Mouse (Mus musculus) kidney, postnatal 0 days (tissue): ENCODE results near the gene Ldb2. TPM values are rescaled to one million over a fixed set of nuclear protein-coding genes. Genes with fewer than 3 reads are reported as not detected.

Experiments used
- ATAC-seq: fragments of 200-750 bp; cut with Nextera tagmentation; replicated peaks from 2 replicates; pipeline ENCODE4 v1.8.0; 2017; ENCODE audit warnings: low read depth, moderate number of reproducible peaks, moderate TSS enrichment, moderate library complexity; ENCODE audit not compliant: low FRiP score
- DNase-seq: peaks from one replicate; pipeline ENCODE4 v3.0.0-alpha.2; 2016; ENCODE audit warnings: low spot score
- H3K27ac ChIP-seq: fragments of 300-500 bp; sonication (generic); 2 replicates; pipeline ENCODE4 v1.5.1; 2014; ENCODE audit warnings: mild to moderate bottlenecking
- H3K27me3 ChIP-seq: fragments of 300-500 bp; sonication (generic); 2 replicates; pipeline ENCODE4 v1.6.1; 2014; ENCODE audit warnings: low read length, mixed read lengths; ENCODE audit not compliant: insufficient read depth
- H3K36me3 ChIP-seq: fragments of 300-500 bp; sonication (generic); 2 replicates; pipeline ENCODE4 v1.6.1; 2014; ENCODE audit warnings: low read length, mixed read lengths; ENCODE audit not compliant: insufficient read depth
- H3K4me1 ChIP-seq: fragments of 300-500 bp; sonication (generic); replicated peaks from 2 replicates; pipeline ENCODE4 v1.6.1; 2014; ENCODE audit warnings: antibody characterized with exemption, low read length, mixed read lengths; ENCODE audit not compliant: insufficient read depth
- H3K4me2 ChIP-seq: fragments of 300-500 bp; sonication (generic); 2 replicates; pipeline ENCODE4 v1.6.1; 2014; ENCODE audit warnings: mild to moderate bottlenecking, low read length, moderate library complexity, mixed read lengths
- H3K4me3 ChIP-seq: fragments of 300-500 bp; sonication (generic); replicated peaks from 2 replicates; pipeline ENCODE4 v1.5.1; 2014; ENCODE audit warnings: low read depth, low read length
- H3K9ac ChIP-seq: fragments of 300-500 bp; sonication (generic); 2 replicates; pipeline ENCODE4 v1.6.1; 2014; ENCODE audit warnings: low read depth, low read length
- H3K9me3 ChIP-seq: fragments of 300-500 bp; sonication (generic); replicated peaks from 2 replicates; pipeline ENCODE4 v1.6.1; 2016; ENCODE audit warnings: low read length, inconsistent platforms, mixed read lengths
- CTCF ChIP-seq: IDR thresholded peaks from 2 replicates; pipeline ENCODE4 v1.5.1; 2016; ENCODE audit warnings: antibody characterized with exemption, low read depth, mild to moderate bottlenecking, moderate library complexity
- WGBS: fragments of 180-500 bp; shearing (Covaris S2); extraction: QIAGEN DNeasy Blood & Tissue Kit; methylation state at CpG from one replicate; pipeline ENCODE4 v1.1.7; 2014; 5-methylcytosine and 5-hydroxymethylcytosine counted together
- polyA plus RNA-seq: library from polyadenylated mRNA; unstranded; fragments of >200 nt; fragmentation: Nextera tagmentation; extraction: Ambion mirVana; gene quantifications from 2 replicates; pipeline ENCODE4 v1.2.1, GENCODE M21; 2015

The Ldb2 gene
- polyA plus RNA-seq, 1 experiment from 2014 or later = 82.9 TPM

DNA sequence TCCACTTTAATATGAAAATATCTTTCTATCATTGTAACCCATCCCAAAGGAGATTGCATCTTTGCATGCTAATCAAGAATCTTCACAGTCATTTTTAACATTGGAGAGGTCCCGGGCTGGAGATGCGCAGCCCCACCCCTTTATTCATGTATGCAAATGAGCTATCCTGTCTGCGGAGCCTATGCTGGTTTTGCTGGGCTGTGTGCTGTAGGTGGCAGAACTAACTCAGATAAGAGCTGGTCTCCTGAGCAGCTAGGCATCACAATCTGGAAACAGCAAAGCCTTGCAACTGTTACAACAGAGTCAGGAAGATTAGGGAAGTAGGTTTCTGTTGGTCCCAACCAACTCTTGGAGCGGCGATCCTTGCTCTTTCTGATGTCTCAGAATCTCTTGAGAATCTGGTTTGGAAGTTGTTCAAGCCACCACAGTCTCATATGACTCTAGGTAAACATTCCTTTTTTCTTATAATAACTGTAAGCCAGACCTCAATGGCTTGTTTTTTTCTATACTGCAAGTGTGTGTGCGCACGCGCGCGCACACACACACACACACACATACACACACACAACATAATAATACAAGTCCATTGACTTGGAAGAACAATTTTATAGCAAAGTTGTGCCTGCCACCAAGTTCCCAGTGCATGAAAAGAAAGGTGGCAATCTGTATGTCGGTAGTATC is 315.9 kb downstream of the Ldb2 start:
- 69% methylated on average over 11 of the region's 11 CpGs for WGBS
- no peak overlapping the region for H3K27ac ChIP-seq
- no peaks in the 10 kb centered on the region for H3K9me3 ChIP-seq

DNA sequence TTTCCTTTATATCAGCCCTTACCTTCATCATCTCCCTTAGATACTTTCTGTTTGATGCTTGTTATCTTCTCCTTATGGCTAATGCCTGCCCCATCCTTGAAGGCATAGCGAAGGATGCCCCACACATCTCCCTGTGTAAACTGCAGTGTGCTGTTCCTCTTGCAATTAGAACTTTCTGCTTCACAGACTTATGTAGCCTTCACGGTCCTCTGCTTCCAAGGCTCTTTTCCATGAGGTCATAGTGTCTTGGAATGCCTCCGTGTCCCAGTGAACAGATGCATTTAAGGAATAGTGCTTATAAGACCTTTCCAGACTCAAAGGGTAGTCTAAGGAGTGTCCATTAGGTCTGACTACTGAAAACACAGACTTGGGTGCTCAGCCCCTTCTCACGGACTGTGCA is 318.1 kb downstream of the Ldb2 start:
- WGBS = 42% methylated on average over 4 of the region's 4 CpGs
- no peaks in the 10 kb centered on the region for H3K36me3 ChIP-seq
- H3K4me2 ChIP-seq = no peak overlapping the region
- H3K4me1 ChIP-seq = no peaks in the 10 kb centered on the region; the same call in 1 of the 2 replicates
- H3K27me3 ChIP-seq = no peaks in the 10 kb centered on the region
- no peak overlapping the region for H3K9ac ChIP-seq
- DNase-seq = peak; percentile 65
- no peaks in the 10 kb centered on the region for H3K9me3 ChIP-seq
- ATAC-seq = peak; percentile 83
- no peak overlapping the region for H3K4me3 ChIP-seq
- H3K27ac ChIP-seq = no peak overlapping the region
- no peak for TF ChIP-seq CTCF

More for the DNA sequence above, 315.9 kb downstream of the Ldb2 start:
- ATAC-seq (no peak), DNase-seq (peak; percentile 66)
- Histone ChIP-seq H3K4me1 (no peaks in the 10 kb centered on the region; the same call in 1 of the 2 replicates), H3K36me3 (no peaks in the 10 kb centered on the region), H3K9ac (no peak overlapping the region), H3K27me3 (no peaks in the 10 kb centered on the region), H3K4me2 (no peak overlapping the region), H3K4me3 (no peak overlapping the region)
- TF ChIP-seq CTCF = peak; percentile 50

DNA sequence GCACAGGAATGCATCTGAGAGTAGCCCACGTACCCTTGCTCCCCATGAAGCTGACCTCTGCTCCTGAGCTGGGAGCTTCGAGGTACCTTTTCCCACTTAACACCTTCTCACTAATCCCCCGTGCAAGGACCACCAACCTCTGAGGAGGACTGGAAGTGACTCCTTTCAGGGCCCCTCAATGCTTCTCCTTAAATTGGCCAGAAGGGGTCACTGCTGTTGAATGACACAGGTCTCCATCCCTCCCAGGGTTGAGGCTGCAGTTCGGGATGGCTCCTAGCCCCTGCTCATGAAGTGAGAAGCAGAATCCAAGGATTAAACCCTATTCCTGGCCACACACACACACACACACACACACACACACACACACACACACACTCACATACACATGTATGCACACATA is 323.1 kb downstream of the Ldb2 start:
- Histone ChIP-seq H3K27ac (no peak overlapping the region), H3K9ac (no peak overlapping the region), H3K4me2 (no peak overlapping the region), H3K9me3 (no peaks in the 10 kb centered on the region), H3K4me1 (no peaks in the 10 kb centered on the region; the same call in 1 of the 2 replicates), H3K4me3 (no peak overlapping the region), H3K36me3 (no peaks in the 10 kb centered on the region), H3K27me3 (no peaks in the 10 kb centered on the region)
- TF ChIP-seq CTCF = peak; percentile 63
- 35% methylated on average over 4 of the region's 4 CpGs for WGBS
- peak; percentile 59; the same call in 1 of the 2 replicates for ATAC-seq
- DNase-seq = peak; percentile 57

DNA sequence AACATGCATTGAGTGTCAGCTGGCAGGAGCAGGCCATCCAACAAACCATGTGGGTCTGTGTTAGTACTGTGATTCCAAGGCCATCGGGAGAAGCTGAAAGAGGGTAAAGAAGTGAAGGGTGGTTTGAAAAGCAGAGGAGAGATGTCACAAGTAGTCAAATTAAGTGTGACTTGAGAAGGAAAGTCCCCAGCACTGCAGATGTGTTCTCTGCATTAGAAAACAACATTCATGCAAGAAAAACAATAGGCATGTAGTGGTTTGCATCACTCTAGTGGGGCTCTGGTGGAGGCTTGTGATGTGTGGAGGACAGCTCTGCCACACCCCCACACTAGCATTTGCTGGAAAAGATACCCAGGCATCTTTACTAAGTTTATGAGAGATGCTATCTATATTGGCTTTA is 323.9 kb downstream of the Ldb2 start:
- H3K27ac ChIP-seq = no peak overlapping the region
- no peaks in the 10 kb centered on the region for H3K27me3 ChIP-seq
- ATAC-seq (no peak), DNase-seq (no peak)
- H3K4me3 ChIP-seq = no peak overlapping the region
- H3K4me1 ChIP-seq = no peaks in the 10 kb centered on the region
- WGBS = 93% methylated on average over 1 of the region's 1 CpGs
- no peak for TF ChIP-seq CTCF
- H3K9me3 ChIP-seq = no peaks in the 10 kb centered on the region
- H3K4me2 ChIP-seq = no peak overlapping the region
- no peak overlapping the region for H3K9ac ChIP-seq
- no peaks in the 10 kb centered on the region for H3K36me3 ChIP-seq

DNA sequence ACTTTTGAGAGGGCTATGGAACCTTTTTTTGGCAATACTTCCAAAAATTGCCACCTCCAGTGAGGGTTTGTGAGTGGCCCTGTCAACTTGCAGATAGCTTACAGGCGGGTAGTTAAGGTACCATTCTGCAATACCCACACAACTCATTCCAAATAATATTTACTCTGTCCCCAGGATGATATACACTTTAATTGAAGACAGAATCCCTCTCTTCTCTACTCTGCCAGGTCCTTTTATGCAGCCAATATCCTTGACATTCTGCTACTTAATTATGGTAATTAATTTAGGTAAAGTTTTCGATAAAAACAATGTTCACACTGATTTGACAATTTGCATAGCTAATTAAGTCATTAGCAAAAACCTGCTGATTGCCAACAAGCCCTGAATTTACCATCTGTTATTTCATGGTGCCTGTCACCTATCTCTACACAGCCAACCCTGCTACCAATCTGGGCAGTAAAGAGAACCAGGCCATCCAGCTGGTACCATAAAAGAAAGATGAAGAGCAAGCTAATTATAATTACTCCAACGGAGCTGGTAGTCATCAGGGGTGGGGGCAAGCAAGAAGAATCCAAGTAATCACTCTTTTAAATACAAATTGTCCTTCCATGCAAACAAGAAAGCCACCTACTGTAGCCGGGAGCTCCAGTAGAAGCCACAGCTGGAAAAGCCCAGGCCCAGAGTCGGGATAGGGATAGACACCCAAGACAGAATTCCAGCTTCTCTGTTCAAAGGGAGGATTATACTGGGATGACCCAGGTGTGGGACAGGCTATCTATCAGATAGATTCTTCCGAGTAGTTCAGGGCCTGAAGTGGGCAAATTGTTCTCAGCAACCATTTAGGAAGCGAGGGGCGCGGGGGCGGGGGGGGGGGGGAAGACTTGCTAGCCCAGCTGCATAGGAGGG is 325.4 kb downstream of the Ldb2 start:
- ATAC-seq (no peak), DNase-seq (no peak)
- H3K4me2 ChIP-seq = no peak overlapping the region
- H3K4me3 ChIP-seq = no peak overlapping the region
- H3K36me3 ChIP-seq = no peaks in the 10 kb centered on the region
- H3K27me3 ChIP-seq = no peaks in the 10 kb centered on the region
- no peaks in the 10 kb centered on the region for H3K4me1 ChIP-seq
- H3K9ac ChIP-seq = no peak overlapping the region
- H3K27ac ChIP-seq = no peak overlapping the region
- no peak for TF ChIP-seq CTCF
- WGBS = 72% methylated on average over 9 of the region's 10 CpGs
- H3K9me3 ChIP-seq = no peaks in the 10 kb centered on the region

DNA sequence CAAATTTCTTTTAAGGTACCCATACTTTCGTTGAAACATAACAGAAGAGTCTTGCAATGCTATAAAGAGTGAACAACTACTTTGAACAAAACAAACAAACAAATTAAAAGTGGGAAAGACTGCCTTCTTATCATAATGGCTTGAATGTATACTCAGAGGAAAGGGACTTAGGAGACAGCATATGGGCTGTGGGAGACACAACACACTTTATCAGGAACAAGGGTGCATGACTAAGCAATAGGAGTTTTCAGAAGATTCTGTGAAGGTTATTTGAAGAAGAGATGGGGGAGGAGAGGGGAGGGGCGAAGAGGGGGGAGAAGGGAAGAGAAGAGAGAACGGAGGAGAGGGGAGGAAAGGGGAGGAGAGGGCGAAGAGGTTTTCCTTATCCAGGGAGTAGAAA is 334.2 kb downstream of the Ldb2 start:
- no peaks in the 10 kb centered on the region for H3K4me1 ChIP-seq
- 73% methylated on average over 4 of the region's 4 CpGs for WGBS
- DNase-seq = no peak

More for the DNA sequence above, 334.2 kb downstream of the Ldb2 start:
- TF ChIP-seq CTCF = no peak
- no peak overlapping the region for H3K4me3 ChIP-seq
- no peak overlapping the region for H3K4me2 ChIP-seq
- H3K27me3 ChIP-seq = no peaks in the 10 kb centered on the region
- no peak for ATAC-seq
- no peak overlapping the region for H3K9ac ChIP-seq
- H3K9me3 ChIP-seq = no peaks in the 10 kb centered on the region
- no peaks in the 10 kb centered on the region for H3K36me3 ChIP-seq
- H3K27ac ChIP-seq = no peak overlapping the region
